Mouse (Mus musculus): ENCODE measurements around the gene Pcdh10.

- TF ChIP-seq CTCF (IDR thresholded peaks at IDR 0.05; ENCODE audit: low read depth) (no peak), EP300 (IDR thresholded peaks at IDR 0.05; ENCODE audit: low read depth) (no peak)
Measured at GRCm38 (mm10) chr3:45376501-45377390, 1.5 kb upstream of the Pcdh10 start.

All from liver, postnatal 0 days (tissue).